11 mouse cellular contexts compared by ENCODE assay signal in genomic region chr11:118348419-118348818, GRCm38 (mm10). TPM values are rescaled to one million over a fixed set of nuclear protein-coding genes. Genes with fewer than 3 reads are reported as not detected.
DNase-seq lines count a peak whose midpoint lies in the region; ATAC-seq lines count a peak whose summit lies in the region.
"Had no signal": no experiment of that assay in that cellular context is flagged by ENCODE, and none has a peak within 500 bp of the region (broad histone marks: within the 10 kb centered on the region; RNA-seq: fewer than 3 reads in every experiment).

No protein-coding gene starts in this region.

- intact Hi-C loops in heart, postnatal 36 days (cut with DNase I) = no loop called here

- H3K27ac ChIP-seq in heart, embryonic 15.5 days = peak overlapping the region; percentile 57
- peak overlapping the region; percentile 71 for H3K27ac ChIP-seq in embryonic facial prominence, embryonic 13.5 days
- H3K27ac ChIP-seq: midbrain, embryonic 13.5 days had no signal

- 51% methylated on average over 3 of the region's 3 CpGs for WGBS in heart, embryonic 15.5 days
- 46% methylated on average over 3 of the region's 3 CpGs for WGBS in embryonic facial prominence, embryonic 13.5 days

- H3K4me2 ChIP-seq in heart, embryonic 15.5 days = peak overlapping the region; percentile 7; the same call in 1 of the 2 replicates
- no peak overlapping the region for H3K4me2 ChIP-seq in embryonic facial prominence, embryonic 13.5 days
- H3K4me2 ChIP-seq: midbrain, embryonic 13.5 days had no signal

- no peak for DNase-seq in heart, postnatal 36 days
- peak; percentile 15 to 20 for DNase-seq in B cell, adult 2 months
- DNase-seq in frontal cortex, postnatal 25 days (ENCODE audit: low spot score in 2 of 2) = no peak
- no peak for DNase-seq in cerebellum, adult 18-20 months
- DNase-seq in left cerebral cortex, adult 18-20 months (ENCODE audit: low spot score in 2 of 2) = no peak

- no peaks in the 10 kb centered on the region for H3K36me3 ChIP-seq in heart, embryonic 15.5 days
- peaks cover 18% of the 10 kb centered on the region for H3K36me3 ChIP-seq in embryonic facial prominence, embryonic 13.5 days
- H3K36me3 ChIP-seq: G1E; midbrain, embryonic 13.5 days had no signal

- H3K27me3 ChIP-seq in heart, embryonic 15.5 days = no peaks in the 10 kb centered on the region
- H3K27me3 ChIP-seq in embryonic facial prominence, embryonic 13.5 days = no peaks in the 10 kb centered on the region
- H3K27me3 ChIP-seq: midbrain, embryonic 13.5 days had no signal

- no peak for ATAC-seq in heart, embryonic 15.5 days (replicated peaks; ENCODE audit: insufficient number of reproducible peaks, insufficient read depth, low FRiP score, low read depth)
- no peak for ATAC-seq in embryonic facial prominence, embryonic 13.5 days (ENCODE audit: insufficient number of reproducible peaks, insufficient read depth, low FRiP score, low TSS enrichment, low read depth)
- ATAC-seq in monocyte, adult 5-6 weeks (replicated peaks; ENCODE audit: insufficient number of reproducible peaks, low FRiP score, low TSS enrichment, poor library complexity, severe bottlenecking) = 0 out of 2 replicates have a peak, but pooled peaks have one; percentile 9
- ATAC-seq: midbrain, embryonic 13.5 days had no signal

- no peaks in the 10 kb centered on the region for H3K9me3 ChIP-seq in heart, embryonic 15.5 days (replicated peaks)
- H3K9me3 ChIP-seq in embryonic facial prominence, embryonic 13.5 days = no peaks in the 10 kb centered on the region
- H3K9me3 ChIP-seq: G1E; midbrain, embryonic 13.5 days had no signal

- H3K4me3 ChIP-seq in heart, embryonic 15.5 days = no peak overlapping the region
- H3K4me3 ChIP-seq in embryonic facial prominence, embryonic 13.5 days = no peak overlapping the region
- H3K4me3 ChIP-seq: midbrain, embryonic 13.5 days had no signal

- H3K9ac ChIP-seq in heart, embryonic 15.5 days = no peak overlapping the region
- 0 out of 2 replicates have a peak overlapping the region, but pooled peaks have one; percentile 40 for H3K9ac ChIP-seq in embryonic facial prominence, embryonic 13.5 days
- H3K9ac ChIP-seq: midbrain, embryonic 13.5 days had no signal

- H3K4me1 ChIP-seq in heart, embryonic 15.5 days (replicated peaks) = peaks cover 48% of the 10 kb centered on the region
- peaks cover 85% of the 10 kb centered on the region for H3K4me1 ChIP-seq in embryonic facial prominence, embryonic 13.5 days

RNA-seq across cellular contexts. Expression of gene Cep295nl, which starts 6.1 kb away (rescaled TPM):
- 0.20 and 0.33 TPM in 2 replicates for polyA plus RNA-seq in heart, embryonic 15.5 days (2015; fragmentation: Nextera tagmentation; extraction: Ambion mirVana)
- under 1 TPM; 0.56 to 0.76 TPM for total RNA-seq in heart, postnatal 36 days (2021)
- 0.58 and 0.74 TPM in 2 replicates for polyA plus RNA-seq in embryonic facial prominence, embryonic 13.5 days (2015; fragmentation: Nextera tagmentation; extraction: Ambion mirVana)
- 1.6 to 2.8 TPM in 2 of 3 replicates, not detected in the other for total RNA-seq in monocyte, adult 5-6 weeks (2017)
- total RNA-seq in left cerebral cortex, adult 18-20 months (2021) = 1 to 10 TPM in 1 of 2 experiments, under 1 TPM in 1; 0.82 to 1.3 TPM
- polyA plus RNA-seq: G1E; large intestine, adult 2 months had no signal

RNA-seq across cellular contexts. Expression of gene Timp2, which starts 7.1 kb away (rescaled TPM):
- 67.1 and 85.2 TPM in 2 replicates for polyA plus RNA-seq in heart, embryonic 15.5 days (2015; fragmentation: Nextera tagmentation; extraction: Ambion mirVana)
- 100 to 1,000 TPM; 118 to 123 TPM for total RNA-seq in heart, postnatal 36 days (2021)
- polyA plus RNA-seq in embryonic facial prominence, embryonic 13.5 days (2015; fragmentation: Nextera tagmentation; extraction: Ambion mirVana) = 117 and 132 TPM in 2 replicates
- 19.4 to 46.1 TPM (median 27.0 TPM) in 3 replicates for total RNA-seq in monocyte, adult 5-6 weeks (2017)
- 100 to 1,000 TPM; 232 to 261 TPM for total RNA-seq in left cerebral cortex, adult 18-20 months (2021)
- total RNA-seq: G1E had no signal
- polyA plus RNA-seq: G1E had no signal

RNA-seq across cellular contexts. Expression of gene Lgals3bp, which starts 53.5 kb away (rescaled TPM):
- polyA plus RNA-seq in heart, embryonic 15.5 days (2015; fragmentation: Nextera tagmentation; extraction: Ambion mirVana) = 9.6 and 20.7 TPM in 2 replicates
- 10 to 100 TPM; 26.2 to 48.2 TPM for total RNA-seq in heart, postnatal 36 days (2021)
- 5.6 and 6.8 TPM in 2 replicates for polyA plus RNA-seq in embryonic facial prominence, embryonic 13.5 days (2015; fragmentation: Nextera tagmentation; extraction: Ambion mirVana)
- 16.7 to 76.6 TPM (median 44.4 TPM) in 3 replicates for total RNA-seq in monocyte, adult 5-6 weeks (2017)
- total RNA-seq in left cerebral cortex, adult 18-20 months (2021) = 10 to 100 TPM; 21.7 to 21.9 TPM

RNA-seq across cellular contexts. Expression of gene Usp36, which starts 58.4 kb away (rescaled TPM):
- polyA plus RNA-seq in heart, embryonic 15.5 days (2015; fragmentation: Nextera tagmentation; extraction: Ambion mirVana) = 11.6 and 16.7 TPM in 2 replicates
- 10 to 100 TPM; 12.6 to 15.2 TPM for total RNA-seq in heart, postnatal 36 days (2021)
- polyA plus RNA-seq in embryonic facial prominence, embryonic 13.5 days (2015; fragmentation: Nextera tagmentation; extraction: Ambion mirVana) = 22.8 and 24.0 TPM in 2 replicates
- total RNA-seq in monocyte, adult 5-6 weeks (2017) = 13.1 to 29.6 TPM (median 14.8 TPM) in 3 replicates
- total RNA-seq in left cerebral cortex, adult 18-20 months (2021) = 10 to 100 TPM; 29.3 to 30.3 TPM

Comparison
In these comparisons a context has a peak if more than half of its experiments do, and no peak if none do; other contexts are left out.
1. DNase-seq: peak in B cell, adult 2 months (2 of 2); none in heart, postnatal 36 days (0 of 2), frontal cortex, postnatal 25 days (0 of 2), cerebellum, adult 18-20 months (0 of 2) and left cerebral cortex, adult 18-20 months (0 of 2).